In the genomic region with DNA sequence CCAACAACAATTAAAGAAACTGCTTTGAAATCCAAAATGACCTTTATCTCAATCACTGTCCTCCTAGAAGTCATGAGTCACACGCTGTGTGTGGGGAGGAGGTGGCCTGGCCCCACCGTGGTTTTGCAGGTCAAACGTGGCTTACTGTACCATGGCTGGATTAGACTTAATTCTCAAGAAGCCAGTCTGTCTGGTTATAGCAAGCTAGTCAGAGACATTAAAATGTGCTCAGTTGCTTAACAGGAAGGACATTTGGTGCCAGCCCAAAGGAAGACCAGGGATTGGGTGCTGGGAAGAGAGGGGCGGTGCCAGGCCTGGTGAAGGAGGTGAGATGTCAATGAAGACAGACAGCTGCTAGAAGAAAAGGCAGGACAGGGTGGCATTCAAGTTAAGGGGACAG, we compare ENCODE assay signal across 14 mouse cellular contexts.
DNase-seq lines count a peak whose midpoint lies in the region; ATAC-seq lines count a peak whose summit lies in the region.
"Had no signal": no experiment of that assay in that cellular context is flagged by ENCODE, and none has a peak within 500 bp of the region (broad histone marks: within the 10 kb centered on the region; RNA-seq: fewer than 3 reads in every experiment).

No protein-coding gene starts in this region.

- H3K4me2 ChIP-seq in intestine, embryonic 15.5 days (replicated peaks), result no peak overlapping the region
- H3K4me2 ChIP-seq: forebrain, embryonic 12.5 days; heart, embryonic 13.5 days; limb, embryonic 15.5 days had no signal

- H3K4me1 ChIP-seq in intestine, embryonic 15.5 days (replicated peaks), result no peaks in the 10 kb centered on the region
- H3K4me1 ChIP-seq: forebrain, embryonic 12.5 days had no signal

- no peaks in the 10 kb centered on the region for H3K36me3 ChIP-seq in intestine, embryonic 15.5 days
- H3K36me3 ChIP-seq: embryonic facial prominence, embryonic 10.5 days; forebrain, embryonic 12.5 days; heart, embryonic 13.5 days; limb, embryonic 15.5 days had no signal

- no peak overlapping the region for H3K4me3 ChIP-seq in intestine, embryonic 15.5 days (replicated peaks)
- H3K4me3 ChIP-seq: embryonic facial prominence, embryonic 10.5 days; forebrain, embryonic 12.5 days; heart, embryonic 13.5 days; limb, embryonic 15.5 days had no signal

- 84% methylated on average over 4 of the region's 4 CpGs for WGBS in intestine, embryonic 15.5 days

- intact Hi-C loops in left cerebral cortex, postnatal 10 days (cut with DNase I), result no loop called here

- peak; percentile 38 for DNase-seq in 3134 (ENCODE audit: extremely low read depth, insufficient read length, low spot score)
- DNase-seq in adipocyte (ENCODE audit: low spot score), result peak; percentile 88
- DNase-seq in kidney, adult 18-20 months, result peak; percentile 5
- DNase-seq in kidney, postnatal 4 days, result peak; percentile 29 to 55
- DNase-seq in embryo, embryonic 11 days, result no peak
- DNase-seq in left cerebral cortex, postnatal 10 days (ENCODE audit: extremely low spot score in 1 of 2, low spot score in 2 of 2), result no peak
- no peak for DNase-seq in thymus, postnatal 25 days
- DNase-seq: cerebellum, adult 2 months; midbrain, embryonic 14.5 days had no signal

- ATAC-seq in intestine, embryonic 15.5 days, result no peak

- no peak overlapping the region for H3K27ac ChIP-seq in intestine, embryonic 15.5 days
- H3K27ac ChIP-seq: embryonic facial prominence, embryonic 10.5 days; forebrain, embryonic 12.5 days; heart, embryonic 13.5 days; limb, embryonic 15.5 days had no signal

- no peak overlapping the region for H3K9ac ChIP-seq in intestine, embryonic 15.5 days
- H3K9ac ChIP-seq: forebrain, embryonic 12.5 days; heart, embryonic 13.5 days; limb, embryonic 15.5 days had no signal

- H3K27me3 ChIP-seq in intestine, embryonic 15.5 days (replicated peaks), result no peaks in the 10 kb centered on the region
- H3K27me3 ChIP-seq: forebrain, embryonic 12.5 days; limb, embryonic 15.5 days had no signal

- H3K9me3 ChIP-seq in intestine, embryonic 15.5 days, result no peaks in the 10 kb centered on the region
- H3K9me3 ChIP-seq: embryonic facial prominence, embryonic 10.5 days; forebrain, embryonic 12.5 days; heart, embryonic 13.5 days; limb, embryonic 15.5 days had no signal

Comparison
In these comparisons a context has a peak if more than half of its experiments do, and no peak if none do; other contexts are left out.
1. DNase-seq: peak in 3134 (single experiment), adipocyte (single experiment), kidney, adult 18-20 months (single experiment) and kidney, postnatal 4 days (2 of 2); none in embryo, embryonic 11 days (single experiment), left cerebral cortex, postnatal 10 days (0 of 2) and thymus, postnatal 25 days (single experiment).